21 mouse cellular contexts compared by ENCODE assay signal in the genomic region with DNA sequence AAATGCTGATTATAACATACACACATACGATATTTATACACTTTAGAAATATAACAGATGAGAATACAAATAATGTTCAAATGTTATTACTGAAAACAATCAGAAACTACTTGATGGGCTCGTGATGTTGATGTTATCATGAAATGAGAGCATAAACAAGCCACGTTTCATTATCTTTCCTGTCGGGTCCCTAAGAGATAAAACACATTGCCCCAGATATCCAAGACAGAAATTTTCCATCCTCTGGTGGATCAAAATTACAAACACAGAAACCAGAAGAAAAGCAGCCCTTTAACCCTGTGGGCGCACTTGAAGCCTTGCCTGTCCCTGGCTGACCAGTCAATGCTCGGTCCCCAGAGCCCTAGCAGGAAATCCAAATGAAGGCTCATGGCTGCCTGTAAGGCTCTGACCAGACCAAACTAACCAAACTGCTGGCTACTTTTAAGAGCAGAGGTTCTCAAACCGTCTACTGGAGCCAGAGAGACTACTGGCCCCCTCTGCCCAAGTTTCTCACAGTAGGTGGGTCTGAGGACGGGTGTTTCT. TPM values are rescaled to one million over a fixed set of nuclear protein-coding genes. Genes with fewer than 3 reads are reported as not detected.
A peak's percentile ranks its signal among the peaks of the same experiment; 100 is the strongest.
DNase-seq lines count a peak whose midpoint lies in the region; ATAC-seq and TF ChIP-seq lines count a peak whose summit lies in the region.
"Had no signal": no experiment of that assay in that cellular context is flagged by ENCODE, and none has a peak within 500 bp of the region (broad histone marks: within the 10 kb centered on the region; RNA-seq: fewer than 3 reads in every experiment).

No protein-coding gene starts in this region.

- ATAC-seq in heart, embryonic 11.5 days (replicated peaks; ENCODE audit: insufficient number of reproducible peaks, low FRiP score, low TSS enrichment): no peak; the same call in 1 of the 2 replicates
- no peak for ATAC-seq in kidney, embryonic 16.5 days (ENCODE audit: low FRiP score, low TSS enrichment)
- ATAC-seq: forebrain, embryonic 15.5 days; Patski had no signal

- TF ChIP-seq EP300 in heart, adult 2 months (IDR thresholded peaks at IDR 0.05; ENCODE audit: insufficient read depth, low read depth, low read length): no peak
- peak; percentile 1 to 39; a peak in 1 of 4 replicates for TF ChIP-seq EP300 in MEL (IDR thresholded peaks at IDR 0.05; ENCODE audit: low read depth in 1 of 2, low read length in 2 of 2)

- TF ChIP-seq RAD21 in MEL (IDR thresholded peaks at IDR 0.05; ENCODE audit: low read depth, low read length): no peak

- H3K4me3 ChIP-seq in heart, adult 2 months: no peak overlapping the region
- H3K4me3 ChIP-seq in heart, embryonic 11.5 days (ENCODE audit: low read depth, low read length): no peak overlapping the region
- no peak overlapping the region for H3K4me3 ChIP-seq in kidney, embryonic 16.5 days (ENCODE audit: low read length)
- no peak overlapping the region for H3K4me3 ChIP-seq in MEL (ENCODE audit: control insufficient read depth in 1 of 2, insufficient read depth in 1 of 2, low read depth in 2 of 2, low read length in 2 of 2)
- H3K4me3 ChIP-seq: forebrain, embryonic 15.5 days; hindbrain, embryonic 12.5 days; limb, embryonic 12.5 days; lung, embryonic 15.5 days; neural tube, embryonic 12.5 days had no signal

- intact Hi-C loops in heart, adult 2 months (cut with DNase I): no loop called here

- peak in 1 of 2 experiments; percentile 54 for DNase-seq in heart, adult 2 months
- peak; percentile 48 for DNase-seq in kidney, postnatal 14 days
- no peak for DNase-seq in MEL (ENCODE audit: low read depth, low spot score)
- peak; percentile 43 for DNase-seq in adipocyte (ENCODE audit: low spot score)
- no peak for DNase-seq in thymus, postnatal 14 days
- DNase-seq: adrenal gland, postnatal 10 days; cerebellum, adult 11-12 months; cerebellum, postnatal 14 days; embryo, embryonic 11 days; lung, postnatal 4 days; right cerebral cortex, postnatal 4 days; thymus, postnatal 25 days had no signal

- H3K27ac ChIP-seq in heart, adult 2 months: peak overlapping the region; percentile 33; the same call in 1 of the 2 replicates
- H3K27ac ChIP-seq in heart, embryonic 11.5 days (ENCODE audit: low read depth, low read length): no peak overlapping the region
- no peak overlapping the region for H3K27ac ChIP-seq in kidney, embryonic 16.5 days (ENCODE audit: low read length)
- peak overlapping the region; percentile 60 for H3K27ac ChIP-seq in MEL (ENCODE audit: control insufficient read depth, low read depth, low read length)
- H3K27ac ChIP-seq: forebrain, embryonic 15.5 days; hindbrain, embryonic 12.5 days; limb, embryonic 12.5 days; liver, embryonic 14.5 days; lung, embryonic 15.5 days; neural tube, embryonic 12.5 days had no signal

- H3K36me3 ChIP-seq in heart, adult 2 months (ENCODE audit: control insufficient read depth, insufficient read depth, low read length): peaks cover 2% of the 10 kb centered on the region; the same call in 1 of the 2 replicates
- H3K36me3 ChIP-seq in heart, embryonic 11.5 days (ENCODE audit: control insufficient read depth, insufficient read depth, low read length): peaks cover 8% of the 10 kb centered on the region
- peaks cover 9% of the 10 kb centered on the region; the same call in 1 of the 2 replicates for H3K36me3 ChIP-seq in kidney, embryonic 16.5 days (ENCODE audit: insufficient read depth, low read length)
- H3K36me3 ChIP-seq in MEL (ENCODE audit: control insufficient read depth in 1 of 2, insufficient read depth in 2 of 2, low read length in 2 of 2): peaks cover 0 to 10% of the 10 kb centered on the region in 2 experiments; a peak in 3 of 4 replicates
- H3K36me3 ChIP-seq: forebrain, embryonic 15.5 days; lung, embryonic 15.5 days had no signal

- H3K79me2 ChIP-seq in heart, adult 2 months (replicated peaks; ENCODE audit: control insufficient read depth, insufficient read depth, low read length): 0 out of 2 replicates have a peak, but pooled peaks cover 2% of the 10 kb centered on the region
- H3K79me2 ChIP-seq in MEL (ENCODE audit: control insufficient read depth, insufficient read depth, low read length, poor library complexity): no peaks in the 10 kb centered on the region

- no peak for TF ChIP-seq CTCF in heart, adult 2 months (IDR thresholded peaks at IDR 0.05)
- TF ChIP-seq CTCF in MEL (IDR thresholded peaks at IDR 0.05 in 2 of 3, conservative IDR thresholded peaks at IDR 0.05 in 1 of 3; ENCODE audit: control insufficient read depth in 1 of 3, insufficient read depth in 1 of 3, low read depth in 2 of 3, low read length in 3 of 3, poor library complexity in 1 of 3, severe bottlenecking in 1 of 3): no peak

- no peak overlapping the region for H3K9ac ChIP-seq in heart, adult 2 months (ENCODE audit: low read depth, low read length)
- no peak overlapping the region for H3K9ac ChIP-seq in heart, embryonic 11.5 days (ENCODE audit: low read depth, low read length)
- H3K9ac ChIP-seq in kidney, embryonic 16.5 days (replicated peaks; ENCODE audit: low read length): no peak overlapping the region
- H3K9ac ChIP-seq in MEL (ENCODE audit: control insufficient read depth, low read depth, low read length, poor library complexity, severe bottlenecking): no peak overlapping the region
- H3K9ac ChIP-seq: forebrain, embryonic 15.5 days; hindbrain, embryonic 12.5 days; limb, embryonic 12.5 days; liver, embryonic 14.5 days; lung, embryonic 15.5 days; neural tube, embryonic 12.5 days had no signal

- 42% methylated on average over 8 of the region's 8 CpGs for WGBS in heart, adult 2 months
- WGBS in heart, embryonic 11.5 days (ENCODE audit: insufficient replicate concordance): 50% methylated on average over 8 of the region's 8 CpGs
- 65% methylated on average over 8 of the region's 8 CpGs for WGBS in kidney, embryonic 16.5 days

- no peaks in the 10 kb centered on the region for H3K27me3 ChIP-seq in heart, adult 2 months (ENCODE audit: control insufficient read depth, insufficient read depth, low read length)
- no peaks in the 10 kb centered on the region for H3K27me3 ChIP-seq in heart, embryonic 11.5 days (ENCODE audit: control insufficient read depth, insufficient read depth, low read length)
- H3K27me3 ChIP-seq in kidney, embryonic 16.5 days (ENCODE audit: insufficient read depth, low read length): no peaks in the 10 kb centered on the region
- no peaks in the 10 kb centered on the region for H3K27me3 ChIP-seq in MEL (ENCODE audit: control insufficient read depth in 1 of 2, insufficient read depth in 2 of 2, low read length in 2 of 2)
- H3K27me3 ChIP-seq: forebrain, embryonic 15.5 days; hindbrain, embryonic 12.5 days; limb, embryonic 12.5 days; lung, embryonic 15.5 days; neural tube, embryonic 12.5 days; Patski had no signal

- peaks cover 6% of the 10 kb centered on the region for H3K4me1 ChIP-seq in heart, adult 2 months (ENCODE audit: control insufficient read depth, insufficient read depth, low read length)
- H3K4me1 ChIP-seq in heart, embryonic 11.5 days (ENCODE audit: control insufficient read depth, insufficient read depth, low read length): peaks cover 35% of the 10 kb centered on the region
- H3K4me1 ChIP-seq in kidney, embryonic 16.5 days (ENCODE audit: insufficient read depth, low read length): no peaks in the 10 kb centered on the region
- H3K4me1 ChIP-seq in MEL (ENCODE audit: control insufficient read depth in 1 of 2, insufficient read depth in 2 of 2, low read length in 2 of 2): peaks cover 8 to 11% of the 10 kb centered on the region in 2 experiments; a peak in 3 of 4 replicates
- H3K4me1 ChIP-seq: forebrain, embryonic 15.5 days; hindbrain, embryonic 12.5 days; limb, embryonic 12.5 days; lung, embryonic 15.5 days; neural tube, embryonic 12.5 days had no signal

- TF ChIP-seq POLR2A in heart, adult 2 months (IDR thresholded peaks at IDR 0.05; ENCODE audit: insufficient read depth, low read depth, low read length): no peak
- no peak for TF ChIP-seq POLR2A in MEL (IDR thresholded peaks at IDR 0.05; ENCODE audit: control insufficient read depth in 1 of 2, insufficient read depth in 1 of 2, low read depth in 1 of 2, low read length in 2 of 2, poor library complexity in 1 of 2)

- H3K9me3 ChIP-seq in heart, embryonic 11.5 days (replicated peaks; ENCODE audit: control insufficient read depth, low read length): no peaks in the 10 kb centered on the region
- no peaks in the 10 kb centered on the region for H3K9me3 ChIP-seq in kidney, embryonic 16.5 days (ENCODE audit: low read length)
- H3K9me3 ChIP-seq in MEL (replicated peaks; ENCODE audit: insufficient read depth, low read length): no peaks in the 10 kb centered on the region
- H3K9me3 ChIP-seq: forebrain, embryonic 15.5 days; hindbrain, embryonic 12.5 days; limb, embryonic 12.5 days; lung, embryonic 15.5 days; neural tube, embryonic 12.5 days had no signal

- H3K4me2 ChIP-seq in heart, embryonic 11.5 days: no peak overlapping the region
- no peak overlapping the region for H3K4me2 ChIP-seq in kidney, embryonic 16.5 days (replicated peaks; ENCODE audit: low read depth, low read length)
- H3K4me2 ChIP-seq: forebrain, embryonic 15.5 days; hindbrain, embryonic 12.5 days; limb, embryonic 12.5 days; lung, embryonic 15.5 days; neural tube, embryonic 12.5 days had no signal

RNA-seq across cellular contexts. Expression of a gene that starts 13.4 kb away (rescaled TPM):
- total RNA-seq in heart, adult 2 months (2021): 100 to 1,000 TPM; 212 to 248 TPM
- 95.0 and 98.5 TPM in 2 replicates for polyA plus RNA-seq in heart, adult 2 months (2012; rRNA removed)
- polyA plus RNA-seq in heart, embryonic 11.5 days (2014; fragmentation: Nextera tagmentation; extraction: Ambion mirVana): 723 and 731 TPM in 2 replicates
- 317 and 325 TPM in 2 replicates for polyA plus RNA-seq in kidney, embryonic 16.5 days (2015; fragmentation: Nextera tagmentation; extraction: Ambion mirVana)
- 111 and 120 TPM in 2 replicates for total RNA-seq in MEL (2012; rRNA removed)
- 100 to 1,000 TPM in 1 of 2 experiments, not detected in 1; 129 TPM for polyA plus RNA-seq in MEL (2012; ENCODE audit: insufficient read depth in 1 of 2, insufficient read length in 2 of 2, low read depth in 1 of 2, low replicate concordance in 2 of 2, missing spikeins in 1 of 2)

RNA-seq across cellular contexts. Expression of a gene that starts 13.5 kb away (rescaled TPM):
- total RNA-seq in heart, adult 2 months (2021): 10 to 100 TPM; 31.1 to 33.3 TPM
- polyA plus RNA-seq in heart, adult 2 months (2012; rRNA removed): 14.0 and 24.2 TPM in 2 replicates
- 87.5 and 89.1 TPM in 2 replicates for polyA plus RNA-seq in heart, embryonic 11.5 days (2014; fragmentation: Nextera tagmentation; extraction: Ambion mirVana)
- polyA plus RNA-seq in kidney, embryonic 16.5 days (2015; fragmentation: Nextera tagmentation; extraction: Ambion mirVana): 80.7 and 86.8 TPM in 2 replicates
- 183 and 203 TPM in 2 replicates for total RNA-seq in MEL (2012; rRNA removed)
- polyA plus RNA-seq in MEL (2012; ENCODE audit: insufficient read depth in 1 of 2, insufficient read length in 2 of 2, low read depth in 1 of 2, low replicate concordance in 2 of 2, missing spikeins in 1 of 2): 10 to 100 TPM in 1 of 2 experiments, not detected in 1; 98.3 TPM

RNA-seq across cellular contexts. Expression of a gene that starts 17.0 kb away (rescaled TPM):
- total RNA-seq in heart, adult 2 months (2021): 1 to 10 TPM; 2.7 to 2.8 TPM
- polyA plus RNA-seq in heart, adult 2 months (2012; rRNA removed): 1.8 and 2.5 TPM in 2 replicates
- polyA plus RNA-seq in heart, embryonic 11.5 days (2014; fragmentation: Nextera tagmentation; extraction: Ambion mirVana): 6.5 and 7.6 TPM in 2 replicates
- 8.5 and 9.3 TPM in 2 replicates for polyA plus RNA-seq in kidney, embryonic 16.5 days (2015; fragmentation: Nextera tagmentation; extraction: Ambion mirVana)
- total RNA-seq in MEL (2012; rRNA removed): 2.1 and 3.3 TPM in 2 replicates
- 1 to 10 TPM in 1 of 2 experiments, not detected in 1; 1.7 TPM for polyA plus RNA-seq in MEL (2012; ENCODE audit: insufficient read depth in 1 of 2, insufficient read length in 2 of 2, low read depth in 1 of 2, low replicate concordance in 2 of 2, missing spikeins in 1 of 2)

Comparison
In these comparisons a context has a peak if more than half of its experiments do, and no peak if none do; other contexts are left out.
1. H3K27ac ChIP-seq: peak in heart, adult 2 months (single experiment) and MEL (single experiment); none in heart, embryonic 11.5 days (single experiment) and kidney, embryonic 16.5 days (single experiment).
2. DNase-seq: peak in kidney, postnatal 14 days (single experiment) and adipocyte (single experiment); none in MEL (single experiment) and thymus, postnatal 14 days (single experiment).